Mouse (Mus musculus): Measurements from ENCODE around the gene Tanc1. TPM values are rescaled to one million over a fixed set of nuclear protein-coding genes. Genes with fewer than 3 reads are reported as not detected.

Tanc1 gene
- total RNA-seq, 2 experiments from 2014 or later, result 3.3 to 3.4 TPM

- no peak for ATAC-seq (replicated peaks; ENCODE audit: low FRiP score, poor library complexity, severe bottlenecking)
Measured at GRCm38 (mm10) chr2:59675270-59675995, 63.6 kb downstream of the Tanc1 start.

- ATAC-seq (replicated peaks; ENCODE audit: low FRiP score, poor library complexity, severe bottlenecking), result no peak
Measured at GRCm38 (mm10) chr2:59676041-59676440, 64.2 kb downstream of the Tanc1 start.

DNA sequence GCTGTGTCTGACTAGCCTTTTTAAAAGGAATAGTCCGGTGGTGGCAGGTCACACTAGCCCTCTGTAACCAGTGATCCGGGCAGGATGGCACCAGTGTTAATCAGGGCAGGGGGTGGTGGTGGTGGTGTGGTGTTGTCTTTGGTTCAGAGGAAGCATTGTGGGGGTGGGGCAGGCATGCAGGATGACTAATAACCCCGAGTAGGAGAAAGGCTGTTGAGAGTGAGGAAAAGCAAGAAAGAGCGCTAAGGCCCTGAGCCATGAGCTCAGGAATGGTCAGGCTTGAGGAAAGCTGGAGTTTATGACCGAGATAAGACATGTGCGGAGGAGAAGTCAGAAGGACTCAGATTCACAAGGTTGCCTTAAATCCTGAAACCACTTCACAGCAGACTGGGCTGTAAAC is 64.6 kb downstream of the Tanc1 start:
- no peak for ATAC-seq (replicated peaks; ENCODE audit: low FRiP score, poor library complexity, severe bottlenecking)

DNA sequence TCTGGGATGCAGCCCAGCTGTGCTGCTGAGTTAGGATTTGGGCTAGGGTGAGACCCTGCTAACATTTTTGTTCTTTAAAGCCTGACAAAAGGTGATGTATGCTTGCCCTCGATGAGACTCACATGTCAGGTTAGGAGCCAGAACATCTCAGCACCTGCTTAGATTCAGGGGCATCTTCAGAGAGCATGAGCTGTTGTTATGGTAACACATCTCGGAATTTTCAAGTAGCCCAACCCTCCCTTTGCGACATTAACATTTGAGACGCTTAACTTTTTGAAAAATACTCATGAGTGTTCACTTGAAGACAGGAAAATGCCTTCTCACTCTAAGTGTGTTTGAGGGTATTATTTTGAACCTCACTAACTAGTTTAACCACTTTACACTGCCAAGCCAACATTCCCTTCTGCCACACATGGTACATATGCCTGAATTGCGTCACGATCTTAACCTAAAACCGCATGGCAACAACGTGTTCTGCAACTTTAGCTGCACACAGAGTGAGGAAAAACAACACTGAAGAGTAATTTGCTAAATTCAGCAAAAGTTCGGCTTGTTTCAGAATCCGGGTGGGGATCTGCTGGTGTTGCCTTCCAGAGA is 67.7 kb downstream of the Tanc1 start:
- ATAC-seq (replicated peaks; ENCODE audit: low FRiP score, poor library complexity, severe bottlenecking), result no peak

- no peak for ATAC-seq (replicated peaks; ENCODE audit: low FRiP score, poor library complexity, severe bottlenecking)
Measured at GRCm38 (mm10) chr2:59680736-59681135, 68.9 kb downstream of the Tanc1 start.

GRCm38 (mm10) chr2:59681181-59681580 is 69.3 kb downstream of the Tanc1 start:
- no peak for ATAC-seq (replicated peaks; ENCODE audit: low FRiP score, poor library complexity, severe bottlenecking)

- no peak for ATAC-seq (replicated peaks; ENCODE audit: low FRiP score, poor library complexity, severe bottlenecking)
Measured at GRCm38 (mm10) chr2:59684864-59685605, 73.2 kb downstream of the Tanc1 start.

- ATAC-seq (replicated peaks; ENCODE audit: low FRiP score, poor library complexity, severe bottlenecking), result no peak
Measured at GRCm38 (mm10) chr2:59685606-59685950, 73.7 kb downstream of the Tanc1 start.

DNA sequence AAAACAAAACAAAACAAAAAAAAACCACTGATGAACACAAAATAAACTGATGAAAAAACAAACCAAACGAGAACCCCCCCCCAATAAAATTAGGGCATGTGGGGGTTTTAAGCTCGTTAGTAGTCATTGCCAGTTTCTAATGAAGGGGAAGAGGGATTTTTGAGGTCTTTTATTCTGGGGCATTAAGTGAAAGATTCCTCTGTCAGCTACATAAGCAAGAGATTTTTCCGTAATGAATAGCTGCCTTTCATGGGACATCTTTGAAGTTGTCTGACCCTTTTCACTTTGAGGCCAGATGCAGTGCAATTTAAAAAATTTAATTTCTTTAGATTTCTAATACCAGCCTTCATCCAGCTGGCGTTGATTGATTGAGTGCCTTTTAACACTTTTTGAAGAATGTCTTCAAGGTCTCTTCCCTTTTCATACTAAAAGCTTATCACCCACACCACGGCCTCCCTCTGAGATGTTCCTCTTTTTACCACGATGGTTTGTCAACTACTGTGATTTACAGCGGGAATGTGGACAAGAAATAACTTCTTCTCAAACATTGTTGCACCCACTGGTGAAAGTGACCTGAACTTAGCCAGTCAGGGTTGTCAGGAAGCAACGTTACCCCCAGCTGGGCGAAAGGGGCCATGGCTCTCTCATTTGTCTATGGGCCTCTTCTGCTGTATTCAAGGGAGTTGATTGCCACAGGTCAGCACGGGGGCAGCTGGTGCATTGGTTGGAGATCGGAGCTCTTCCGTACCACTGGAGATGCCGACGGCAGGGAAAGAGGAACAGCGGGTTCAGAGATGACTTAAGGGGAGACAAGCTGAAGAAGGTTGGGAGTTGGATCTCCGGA is 76.6 kb downstream of the Tanc1 start:
- no peak for ATAC-seq (replicated peaks; ENCODE audit: low FRiP score, poor library complexity, severe bottlenecking)

- ATAC-seq (replicated peaks; ENCODE audit: low FRiP score, poor library complexity, severe bottlenecking), result no peak
Measured at GRCm38 (mm10) chr2:59691112-59691511, 79.3 kb downstream of the Tanc1 start.

GRCm38 (mm10) chr2:59693473-59693872 is 81.6 kb downstream of the Tanc1 start:
- no peak for ATAC-seq (replicated peaks; ENCODE audit: low FRiP score, poor library complexity, severe bottlenecking)

- no peak for ATAC-seq (replicated peaks; ENCODE audit: low FRiP score, poor library complexity, severe bottlenecking)
Measured at GRCm38 (mm10) chr2:59697123-59697522, 85.3 kb downstream of the Tanc1 start.

DNA sequence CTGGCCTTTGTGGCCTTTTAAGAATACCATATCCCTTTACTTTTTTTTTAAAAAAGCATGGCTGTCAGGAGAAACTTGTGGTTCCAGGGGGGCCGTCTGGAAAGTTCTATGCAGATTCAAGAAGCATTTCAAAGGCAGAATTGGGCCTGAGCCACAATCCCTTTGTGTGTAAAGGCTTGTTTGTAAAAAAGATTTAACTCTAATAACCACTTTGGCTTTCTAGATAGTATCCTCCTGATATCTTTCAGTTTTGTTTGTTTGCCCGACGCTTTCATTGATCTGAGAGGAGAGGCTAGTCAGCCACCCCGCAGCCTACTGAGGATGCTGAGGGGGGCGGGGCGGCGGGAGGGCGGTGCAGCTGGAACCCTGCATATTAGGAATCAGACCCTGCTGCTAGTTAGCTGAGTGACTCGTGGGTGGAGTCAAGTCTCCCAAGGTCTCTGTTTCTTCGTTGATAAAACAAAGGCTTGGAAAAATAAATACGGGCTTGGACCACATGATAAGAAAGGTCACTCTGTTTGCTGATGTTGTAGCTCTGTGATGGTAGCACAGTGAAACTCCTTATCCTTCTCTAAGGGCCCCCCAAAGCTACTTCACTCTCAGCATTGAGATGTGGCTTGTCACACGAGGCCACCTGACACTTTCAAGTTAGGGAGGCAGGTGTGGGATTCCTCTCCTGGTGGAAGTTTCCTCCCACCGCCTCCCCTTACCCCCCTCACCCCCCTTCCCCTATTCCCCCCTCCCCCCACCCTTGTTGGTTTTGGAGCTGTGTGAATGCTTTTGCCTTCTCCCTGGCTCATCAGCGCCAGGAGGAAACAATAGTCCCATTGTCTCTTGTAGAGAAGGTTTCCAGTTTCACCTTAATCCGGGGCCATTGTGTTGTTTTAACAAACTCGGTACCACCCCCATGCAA is 86.1 kb downstream of the Tanc1 start:
- ATAC-seq (replicated peaks; ENCODE audit: low FRiP score, poor library complexity, severe bottlenecking), result no peak

DNA sequence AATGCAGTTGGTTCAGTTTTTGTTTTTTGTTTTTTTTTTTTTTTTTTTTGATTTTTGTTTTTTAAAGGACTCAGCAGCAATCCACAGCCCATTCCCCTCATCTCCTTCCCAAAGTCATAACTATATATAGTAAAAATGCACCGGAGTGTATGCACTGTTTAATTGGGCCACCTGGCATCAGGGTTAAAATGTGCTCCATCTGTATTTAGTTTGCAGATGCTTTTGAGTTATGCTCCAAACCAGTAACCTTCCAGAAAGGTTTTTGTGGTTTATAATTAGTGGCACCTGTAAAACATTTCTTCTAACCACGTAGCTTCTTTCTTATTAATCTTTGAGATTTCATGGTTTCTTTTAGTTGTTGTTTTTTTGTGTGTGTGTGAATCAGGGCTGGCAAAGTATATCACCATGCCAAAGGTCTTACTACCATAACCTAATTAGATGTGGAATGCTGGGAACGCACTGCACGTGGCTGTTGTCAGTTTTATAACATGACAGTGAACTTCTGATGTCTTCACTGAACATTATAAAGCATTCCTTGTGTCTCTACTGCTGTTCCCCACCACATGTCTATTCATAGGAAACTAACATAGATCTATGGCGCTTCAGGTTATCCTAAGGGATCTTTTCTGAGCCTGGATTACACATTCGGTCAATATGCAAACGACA is 86.9 kb downstream of the Tanc1 start:
- ATAC-seq (replicated peaks; ENCODE audit: low FRiP score, poor library complexity, severe bottlenecking), result no peak

DNA sequence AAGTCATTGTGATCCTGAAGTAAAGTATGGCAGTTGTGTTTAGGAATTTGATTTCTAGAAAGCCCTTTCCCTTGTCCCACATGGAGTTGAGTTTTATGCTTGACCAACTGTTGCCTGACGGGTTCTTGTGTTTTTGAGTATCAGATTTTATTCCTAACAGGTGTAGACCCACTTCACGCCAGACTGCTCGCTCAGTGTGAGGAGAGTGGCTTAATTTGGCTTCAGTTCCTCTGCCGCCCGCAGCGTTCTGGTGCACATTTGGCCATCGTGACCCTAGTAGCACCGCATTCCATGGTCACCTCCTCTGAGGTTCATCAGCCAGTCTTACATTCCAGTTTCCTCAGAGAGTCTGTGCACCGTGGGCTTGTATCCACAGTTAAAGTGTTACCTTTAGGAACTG is 88.1 kb downstream of the Tanc1 start:
- no peak for ATAC-seq (replicated peaks; ENCODE audit: low FRiP score, poor library complexity, severe bottlenecking)

DNA sequence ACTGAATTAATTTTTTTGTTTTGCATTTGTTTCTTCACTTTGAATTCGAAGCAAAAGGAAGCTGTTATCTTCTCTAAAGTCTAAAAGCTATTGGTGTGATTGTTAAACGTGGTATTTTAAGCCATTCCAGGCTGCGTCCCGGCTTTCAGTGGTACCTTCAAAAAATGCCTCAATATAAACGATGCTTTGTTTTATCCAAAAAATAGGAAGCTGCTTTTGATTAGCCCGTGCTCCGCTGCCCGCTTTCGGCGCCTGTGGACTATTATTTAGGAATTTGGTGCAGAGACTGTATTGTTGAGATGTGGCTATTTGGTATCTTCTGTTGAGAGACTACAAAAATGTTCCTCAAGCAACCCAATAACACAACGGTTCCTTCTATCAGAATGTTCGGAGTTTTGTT is 93.4 kb downstream of the Tanc1 start:
- no peak for ATAC-seq (replicated peaks; ENCODE audit: low FRiP score, poor library complexity, severe bottlenecking)

GRCm38 (mm10) chr2:59706806-59707205 is 95.0 kb downstream of the Tanc1 start:
- ATAC-seq (replicated peaks; ENCODE audit: low FRiP score, poor library complexity, severe bottlenecking), result no peak

DNA sequence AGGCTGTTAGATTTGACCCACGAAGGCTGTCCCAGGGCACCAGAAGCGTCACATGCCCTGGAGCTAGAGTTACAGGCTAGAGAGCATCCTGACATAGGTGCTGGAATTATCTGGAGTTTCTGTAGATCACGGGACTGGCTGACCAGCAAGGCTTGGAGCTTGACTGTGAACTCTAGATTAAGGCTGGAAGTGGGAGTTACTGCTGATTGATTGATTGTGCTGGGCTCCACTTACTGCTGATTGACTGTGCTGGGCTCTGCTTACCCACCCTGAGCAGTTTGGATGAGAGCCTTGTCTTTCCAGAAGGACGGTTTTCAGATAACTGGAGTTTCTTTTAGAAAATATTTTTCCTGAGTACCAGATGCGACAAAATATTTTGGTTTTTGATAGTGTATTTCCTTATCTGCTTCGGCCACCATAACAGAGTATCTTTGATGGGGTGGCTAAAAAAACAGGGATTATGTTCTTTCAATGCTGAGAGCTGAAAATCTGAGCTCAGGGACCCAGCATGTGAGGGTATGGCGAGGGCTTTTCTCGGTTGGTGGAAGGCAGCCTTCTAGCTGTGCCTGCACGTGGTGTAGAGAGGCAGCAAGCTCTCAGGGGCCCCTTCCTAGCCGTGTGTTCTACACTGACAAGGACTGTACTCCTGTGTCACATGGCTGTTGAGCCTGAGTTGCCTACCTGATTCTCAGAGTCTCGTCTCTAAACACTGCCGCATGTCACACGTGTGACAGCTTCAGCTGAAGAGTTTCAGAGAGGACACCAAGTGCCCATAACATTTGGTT is 96.3 kb downstream of the Tanc1 start:
- no peak for ATAC-seq (replicated peaks; ENCODE audit: low FRiP score, poor library complexity, severe bottlenecking)
